Mouse (Mus musculus) CH12F3 (cell line): ENCODE measurements around the gene Rgr.
"Not testable (repeated sequence)": the region's sequence is repeated elsewhere in the genome, so short reads cannot be mapped to it uniquely, and the experiment has no call there.

Source experiments
- in situ Hi-C: fragments of 300-500 bp; cut with MboI; formaldehyde crosslinking; loops from 2 replicates; pipeline ENCODE4 v1.14.3; 2020; ENCODE audit warnings: low sequenced_read_pairs

Gene Rgr

GRCm38 (mm10) chr14:37003431-37004095 is 45.2 kb downstream of the Rgr start:
- in situ Hi-C loops, result no loop called here

- in situ Hi-C loops, result no loop called here
Observed at GRCm38 (mm10) chr14:37002852-37003251, 45.9 kb downstream of the Rgr start.

- in situ Hi-C loops, result not testable (repeated sequence)
Observed at GRCm38 (mm10) chr14:37000780-37001179, 48.0 kb downstream of the Rgr start.

- in situ Hi-C loops, result no loop called here
Observed at GRCm38 (mm10) chr14:36989784-36990183, 59.0 kb downstream of the Rgr start.

- in situ Hi-C loops, result no loop called here
Observed at GRCm38 (mm10) chr14:36985693-36986092, 63.1 kb downstream of the Rgr start.
